13 mouse cellular contexts compared by ENCODE assay signal in the genomic region with DNA sequence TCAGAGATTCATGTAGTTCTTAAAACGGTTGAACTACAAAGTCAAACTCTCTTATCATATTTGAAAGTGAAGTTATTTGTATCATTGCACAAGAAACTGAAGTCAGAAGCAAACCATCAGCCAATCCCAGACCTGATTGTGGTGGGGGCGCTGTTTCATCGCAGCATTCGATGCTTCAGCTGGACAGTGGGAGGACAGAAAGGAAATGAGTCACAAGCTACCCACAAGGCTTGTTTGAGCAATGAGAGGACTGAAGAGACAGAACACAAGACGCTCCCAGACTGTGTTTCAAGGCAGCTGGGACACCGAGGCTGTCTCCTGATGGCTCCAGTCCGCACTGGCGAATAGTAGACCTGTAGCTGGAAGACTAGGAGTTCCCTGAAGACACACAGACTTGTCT. TPM values are rescaled to one million over a fixed set of nuclear protein-coding genes. Genes with fewer than 3 reads are reported as not detected.
DNase-seq lines count a peak whose midpoint lies in the region; ATAC-seq and TF ChIP-seq lines count a peak whose summit lies in the region.
"Had no signal": no experiment of that assay in that cellular context is flagged by ENCODE, and none has a peak within 500 bp of the region (broad histone marks: within the 10 kb centered on the region; RNA-seq: fewer than 3 reads in every experiment).

No protein-coding gene starts in this region.

- DNase-seq in adrenal gland, adult (ENCODE audit: inconsistent age in 2 of 2, low spot score in 1 of 2), result peak; percentile 6 to 43
- DNase-seq in adrenal gland, postnatal 4 days (ENCODE audit: low spot score in 2 of 2), result no peak
- no peak for DNase-seq in lung, embryonic 14.5 days
- DNase-seq in lung, adult 18-20 months, result no peak
- DNase-seq in heart, adult 8-10 months (ENCODE audit: low spot score), result peak; percentile 17
- peak; percentile 48 for DNase-seq in right cerebral cortex, postnatal 14 days
- DNase-seq in yolk sac, embryonic 10.5 days (ENCODE audit: low spot score), result no peak
- DNase-seq: cerebellum, postnatal 25 days; gastrocnemius, postnatal 36 days; kidney, postnatal 14 days had no signal

- 0 out of 2 replicates have a peak, but pooled peaks have one; percentile 3 for TF ChIP-seq CTCF in lung, embryonic 14.5 days (IDR thresholded peaks at IDR 0.05; ENCODE audit: low read depth)

- H3K4me1 ChIP-seq in lung, embryonic 14.5 days (ENCODE audit: insufficient read depth), result no peaks in the 10 kb centered on the region
- H3K4me1 ChIP-seq: limb, embryonic 15.5 days had no signal

- H3K9ac ChIP-seq in lung, embryonic 14.5 days, result no peak overlapping the region
- H3K9ac ChIP-seq: limb, embryonic 15.5 days had no signal

- H3K4me3 ChIP-seq in lung, embryonic 14.5 days (ENCODE audit: low read depth, low read length), result no peak overlapping the region
- H3K4me3 ChIP-seq: erythroblast, embryonic 14.5 days; limb, embryonic 15.5 days had no signal

- no peaks in the 10 kb centered on the region for H3K9me3 ChIP-seq in lung, embryonic 14.5 days (ENCODE audit: low read depth, low read length)
- H3K9me3 ChIP-seq: limb, embryonic 15.5 days had no signal

- ATAC-seq in lung, embryonic 14.5 days (ENCODE audit: insufficient read depth), result no peak
- ATAC-seq in cerebellum, adult (ENCODE audit: insufficient number of reproducible peaks, low FRiP score, low TSS enrichment), result no peak

- H3K27ac ChIP-seq in lung, embryonic 14.5 days (ENCODE audit: low read depth), result no peak overlapping the region
- H3K27ac ChIP-seq: limb, embryonic 15.5 days had no signal

- no peaks in the 10 kb centered on the region for H3K36me3 ChIP-seq in lung, embryonic 14.5 days (ENCODE audit: insufficient read depth)
- H3K36me3 ChIP-seq: limb, embryonic 15.5 days had no signal

- H3K27me3 ChIP-seq in lung, embryonic 14.5 days (ENCODE audit: insufficient read depth, low read length), result no peaks in the 10 kb centered on the region
- H3K27me3 ChIP-seq: limb, embryonic 15.5 days had no signal

- H3K4me2 ChIP-seq in lung, embryonic 14.5 days, result no peak overlapping the region
- H3K4me2 ChIP-seq: limb, embryonic 15.5 days had no signal

- 78% methylated on average over 8 of the region's 8 CpGs for WGBS in lung, embryonic 14.5 days

RNA-seq across cellular contexts. Expression of gene C2cd4b, which starts 36.9 kb away (rescaled TPM):
- total RNA-seq in adrenal gland, postnatal 4 days (2021), result 1 to 10 TPM; 3.2 to 5.9 TPM
- polyA plus RNA-seq in lung, embryonic 14.5 days (2014; fragmentation: Nextera tagmentation; extraction: Ambion mirVana), result 1.1 and 1.7 TPM in 2 replicates
- 1 to 10 TPM in 2 of 4 experiments, under 1 TPM in 2; 0.66 to 1.5 (median 1.1) TPM for total RNA-seq in heart, adult 8-10 months (2022)
- total RNA-seq: gastrocnemius, postnatal 36 days had no signal
- polyA plus RNA-seq: erythroblast, embryonic 14.5 days had no signal

Comparison
In these comparisons a context has a peak if more than half of its experiments do, and no peak if none do; other contexts are left out.
1. DNase-seq: peak in adrenal gland, adult (2 of 2), heart, adult 8-10 months (single experiment) and right cerebral cortex, postnatal 14 days (single experiment); none in adrenal gland, postnatal 4 days (0 of 2), lung, embryonic 14.5 days (single experiment), lung, adult 18-20 months (0 of 2) and yolk sac, embryonic 10.5 days (single experiment).